Mouse (Mus musculus) liver, embryonic 14.5 days (tissue): Measurements from ENCODE around the gene Shf.

Experiments
- CTCF ChIP-seq: IDR thresholded peaks from 2 replicates; pipeline ENCODE4 v1.5.1; 2016; ENCODE audit warnings: antibody characterized with exemption, low read depth, control low read depth
- EP300 ChIP-seq: IDR thresholded peaks from 2 replicates; pipeline ENCODE4 v1.6.1; 2016; ENCODE audit warnings: antibody characterized with exemption, low read depth

- TF ChIP-seq CTCF (no peak), EP300 (no peak)
These were observed 7.1 kb upstream of the Shf start for GRCm38 (mm10) chr2:122376041-122376561.
